Mouse (Mus musculus) CH12.LX (cell line): ENCODE results near the gene Nfx1. TPM values are rescaled to one million over a fixed set of nuclear protein-coding genes. Genes with fewer than 3 reads are reported as not detected.

Source experiments
- DNase-seq: peaks from one replicate; pipeline ENCODE4 v3.0.0-alpha.2; 2013; ENCODE audit errors: extremely low read depth
- H3K27ac ChIP-seq: 2 replicates; pipeline ENCODE4 v1.5.1; 2012; ENCODE audit warnings: low read depth, mild to moderate bottlenecking, control low read depth, moderate library complexity; ENCODE audit not compliant: insufficient read depth
- H3K27me3 ChIP-seq: replicated peaks from 2 replicates; pipeline ENCODE3; 2012; ENCODE audit warnings: inconsistent platforms
- H3K36me3 ChIP-seq, 2 experiments: replicated peaks in 1 of 2; 2 replicates each; pipeline versions ENCODE3 to v1.6.1; 2012; ENCODE audit warnings: inconsistent platforms in 1 of 2, low read length in 1 of 2, mild to moderate bottlenecking in 1 of 2, mixed read lengths in 1 of 2, moderate library complexity in 1 of 2; ENCODE audit not compliant: control insufficient read depth in 1 of 2, insufficient read depth in 1 of 2
- H3K4me1 ChIP-seq, 2 experiments: 2 replicates each; pipeline ENCODE4 v1.6.1; 2012; ENCODE audit warnings: inconsistent platforms in 1 of 2, moderate library complexity in 1 of 2; ENCODE audit not compliant: insufficient read depth in 2 of 2, control insufficient read depth in 1 of 2
- H3K4me2 ChIP-seq: 2 replicates; pipeline ENCODE4 v1.6.1; 2012; ENCODE audit warnings: low read depth, mild to moderate bottlenecking, control low read depth; ENCODE audit not compliant: poor library complexity, insufficient read depth, severe bottlenecking
- H3K4me3 ChIP-seq, 3 experiments: fragments of 150-350 bp in 1 of 3; sonication (generic) in 1 of 3; replicated peaks in 1 of 3; 2 replicates each; pipeline versions ENCODE3 to v1.5.1; 2011 to 2012; ENCODE audit warnings: low read depth in 2 of 3, low read length in 2 of 3, mild to moderate bottlenecking in 2 of 3, moderate library complexity in 2 of 3, control low read depth in 1 of 3, improper control_type of control experiment in 1 of 3, inconsistent platforms in 1 of 3, mixed read lengths in 1 of 3; ENCODE audit not compliant: poor library complexity in 1 of 3
- H3K79me2 ChIP-seq: replicated peaks from 2 replicates; pipeline ENCODE4 v1.6.1; 2012; ENCODE audit warnings: mild to moderate bottlenecking, moderate library complexity; ENCODE audit not compliant: control insufficient read depth, poor library complexity, insufficient read depth, severe bottlenecking; ENCODE audit errors: extremely low read depth
- H3K9ac ChIP-seq: 2 replicates; pipeline ENCODE4 v1.6.1; 2012; ENCODE audit warnings: low read depth, mild to moderate bottlenecking, control low read depth, moderate library complexity; ENCODE audit not compliant: insufficient read depth
- H3K9me3 ChIP-seq: replicated peaks from 2 replicates; pipeline ENCODE3; 2012; ENCODE audit warnings: low read length, inconsistent platforms, mixed read lengths
- CHD1 ChIP-seq: IDR thresholded peaks from 2 replicates; pipeline ENCODE4 v1.6.1; 2012; ENCODE audit warnings: low read depth, low read length, improper control_type of control experiment, inconsistent platforms
- CHD2 ChIP-seq: IDR thresholded peaks from 2 replicates; pipeline ENCODE4 v1.6.1; 2011; ENCODE audit warnings: low read length, improper control_type of control experiment
- CTCF ChIP-seq, 2 experiments: IDR thresholded peaks in 1 of 2; conservative IDR thresholded peaks in 1 of 2; 2 replicates each; pipeline ENCODE4 v1.5.1; 2011 to 2012; ENCODE audit warnings: low read depth in 2 of 2, low read length in 2 of 2, improper control_type of control experiment in 1 of 2, inconsistent platforms in 1 of 2, mild to moderate bottlenecking in 1 of 2, moderate library complexity in 1 of 2
- EP300 ChIP-seq: IDR thresholded peaks from 2 replicates; pipeline ENCODE4 v1.6.1; 2011; ENCODE audit warnings: low read length, improper control_type of control experiment
- GABPA ChIP-seq: IDR thresholded peaks from 2 replicates; pipeline ENCODE4 v1.6.1; 2012; ENCODE audit warnings: low read depth, low read length, improper control_type of control experiment, inconsistent platforms; ENCODE audit not compliant: insufficient replicate concordance
- IRF4 ChIP-seq: IDR thresholded peaks from 2 replicates; pipeline ENCODE4 v1.6.1; 2014; ENCODE audit warnings: low read depth, mild to moderate bottlenecking, inconsistent platforms, low read length, improper control_type of control experiment
- JUN ChIP-seq: IDR thresholded peaks from 2 replicates; pipeline ENCODE4 v1.6.1; 2011; ENCODE audit warnings: low read depth, mild to moderate bottlenecking, low read length, improper control_type of control experiment, moderate library complexity; ENCODE audit not compliant: insufficient read depth
- KAT2A ChIP-seq: IDR thresholded peaks from 2 replicates; pipeline ENCODE4 v1.6.1; 2012; ENCODE audit warnings: low read length, improper control_type of control experiment, inconsistent platforms; ENCODE audit not compliant: insufficient replicate concordance
- MAFK ChIP-seq: IDR thresholded peaks from 2 replicates; pipeline ENCODE4 v1.6.1; 2011; ENCODE audit warnings: low read length, improper control_type of control experiment; ENCODE audit not compliant: insufficient replicate concordance
- MAX ChIP-seq: IDR thresholded peaks from 2 replicates; pipeline ENCODE4 v1.6.1; 2011; ENCODE audit warnings: low read length, improper control_type of control experiment
- MAZ ChIP-seq: IDR thresholded peaks from 2 replicates; pipeline ENCODE4 v1.6.1; 2012; ENCODE audit warnings: low read depth, mild to moderate bottlenecking, inconsistent platforms, low read length, improper control_type of control experiment, moderate library complexity
- MEF2A ChIP-seq: IDR thresholded peaks from 2 replicates; pipeline ENCODE4 v1.6.1; 2014; ENCODE audit warnings: low read depth, mild to moderate bottlenecking, inconsistent platforms, low read length, improper control_type of control experiment, borderline replicate concordance
- MXI1 ChIP-seq: IDR thresholded peaks from 2 replicates; pipeline ENCODE4 v1.6.1; 2011; ENCODE audit warnings: mild to moderate bottlenecking, low read depth, low read length, improper control_type of control experiment
- MYC ChIP-seq: IDR thresholded peaks from 2 replicates; pipeline ENCODE4 v1.6.1; 2011; ENCODE audit warnings: low read depth, mild to moderate bottlenecking, improper control_type of control experiment, low read length
- NELFE ChIP-seq: IDR thresholded peaks from 2 replicates; pipeline ENCODE4 v1.6.1; 2011; ENCODE audit warnings: low read depth, low read length, improper control_type of control experiment
- RAD21 ChIP-seq: IDR thresholded peaks from 2 replicates; pipeline ENCODE4 v1.6.1; 2011; ENCODE audit warnings: low read depth, mild to moderate bottlenecking, low read length, improper control_type of control experiment, moderate library complexity
- RCOR1 ChIP-seq: conservative IDR thresholded peaks from 2 replicates; pipeline ENCODE4 v1.6.1; 2012; ENCODE audit warnings: low read depth, mild to moderate bottlenecking, inconsistent platforms, low read length, improper control_type of control experiment
- SMC3 ChIP-seq: IDR thresholded peaks from 2 replicates; pipeline ENCODE4 v1.6.1; 2011; ENCODE audit warnings: low read depth, low read length, improper control_type of control experiment
- UBTF ChIP-seq: IDR thresholded peaks from 2 replicates; pipeline ENCODE4 v1.6.1; 2012; ENCODE audit warnings: low read depth, mild to moderate bottlenecking, inconsistent platforms, low read length, improper control_type of control experiment, moderate library complexity
- USF1 ChIP-seq: IDR thresholded peaks from 2 replicates; pipeline ENCODE4 v1.6.1; 2014; ENCODE audit warnings: low read depth, mild to moderate bottlenecking, inconsistent platforms, low read length, improper control_type of control experiment
- USF2 ChIP-seq: conservative IDR thresholded peaks from 2 replicates; pipeline ENCODE4 v1.6.1; 2011; ENCODE audit warnings: low read depth, low read length, improper control_type of control experiment
- dilution Hi-C: fragments of 300-500 bp; cut with MboI; formaldehyde crosslinking; loops from 2 replicates; pipeline ENCODE4 v1.14.3; 2020; ENCODE audit warnings: low sequenced_read_pairs; ENCODE audit not compliant: extremely low pct_unique_long_range_greater_than_20kb, extremely low pct_ligation_motif_present
- in situ Hi-C: fragments of 300-500 bp; cut with MboI; formaldehyde crosslinking; loops from 3 replicates; pipeline ENCODE4 v1.14.3; 2019; ENCODE audit warnings: low sequenced_read_pairs, low pct_ligation_motif_present, low pct_unique_long_range_greater_than_20kb, mixed read lengths
- polyA plus RNA-seq: library from polyadenylated mRNA; unstranded; fragments of >175 nt; gene quantifications from 2 replicates; pipeline ENCODE4 v1.2.1, GENCODE M21; 2012; ENCODE audit warnings: low read depth; ENCODE audit not compliant: insufficient read length
- total RNA-seq, 2 experiments: library from RNA; depleted of rRNA; stranded (reverse); fragments of 300-350 nt in 1 of 2; fragments of >200 nt in 1 of 2; gene quantifications; 2 replicates each; pipeline ENCODE4 v1.2.3; 2012 to 2014

Nfx1 gene
- total and polyA plus RNA-seq, 3 experiments: 55.5 to 89.8 (median 70.5) TPM

GRCm38 (mm10) chr4:40963536-40963935 lies 7.2 kb upstream of the Nfx1 start:
- no peaks in the 10 kb centered on the region for H3K9me3 ChIP-seq
- peaks cover 47 to 85% of the 10 kb centered on the region in 2 experiments for H3K36me3 ChIP-seq
- no peak for DNase-seq
- H3K79me2 ChIP-seq: no peaks in the 10 kb centered on the region
- dilution Hi-C loops: no loop called here
- no peak overlapping the region for H3K4me2 ChIP-seq
- TF ChIP-seq MAFK (no peak), MYC (no peak), MAZ (no peak), JUN (no peak)
- in situ Hi-C loops: no loop called here
- no peak overlapping the region for H3K27ac ChIP-seq
- no peak overlapping the region for H3K4me3 ChIP-seq
- no peaks in the 10 kb centered on the region for H3K27me3 ChIP-seq
- no peak overlapping the region for H3K9ac ChIP-seq
- H3K4me1 ChIP-seq: no peaks in the 10 kb centered on the region

- in situ Hi-C loops (no loop called here), dilution Hi-C loops (no loop called here)
- H3K27ac ChIP-seq: no peak overlapping the region
- no peak for DNase-seq
- H3K27me3 ChIP-seq: no peaks in the 10 kb centered on the region
- no peak overlapping the region for H3K4me2 ChIP-seq
- H3K9me3 ChIP-seq: no peaks in the 10 kb centered on the region
- peaks cover 35% of the 10 kb centered on the region for H3K79me2 ChIP-seq
- H3K4me3 ChIP-seq: no peak overlapping the region
- H3K36me3 ChIP-seq: peaks cover 12 to 49% of the 10 kb centered on the region in 2 experiments
- no peak overlapping the region for H3K9ac ChIP-seq
- TF ChIP-seq CHD1 (no peak), MAX (no peak), MAFK (no peak), CTCF (conservative IDR thresholded peaks at IDR 0.05 in 1 of 2, IDR thresholded peaks at IDR 0.05 in 1 of 2; ENCODE audit: low read depth in 2 of 2, low read length in 2 of 2) (no peak), IRF4 (no peak), USF1 (no peak), CHD2 (no peak), UBTF (no peak), MEF2A (no peak), NELFE (no peak), RCOR1 (no peak), USF2 (no peak), SMC3 (no peak), GABPA (no peak), EP300 (no peak), KAT2A (no peak), RAD21 (no peak), MXI1 (no peak)
- peaks cover 12 to 30% of the 10 kb centered on the region in 2 experiments for H3K4me1 ChIP-seq
Measured at GRCm38 (mm10) chr4:40969161-40969560, 1.5 kb upstream of the Nfx1 start.
